Mouse (Mus musculus) ovary, postnatal 36 days (tissue): ENCODE measurements around the gene Apol10b.
A peak's percentile ranks its signal among the peaks of the same experiment; 100 is the strongest.
"Not testable (repeated sequence)": the region's sequence is repeated elsewhere in the genome, so short reads cannot be mapped to it uniquely, and the experiment has no call there.

Experiments used
- DNase-seq: peaks from one replicate; pipeline ENCODE4 v3.0.0; 2022; ENCODE audit warnings: low spot score, mixed read lengths

Apol10b gene

GRCm38 (mm10) chr15:77595961-77596360, at the start of gene Apol10b:
Gene Apol10b, minus strand, starts transcription at chr15:77596125.
- no peak for DNase-seq

GRCm38 (mm10) chr15:77643176-77643575, 47.3 kb upstream of the Apol10b start, which contains the start of gene Apol11b:
Gene Apol11b, minus strand, starts transcription at chr15:77643286.
- not testable (repeated sequence) for DNase-seq

- not testable (repeated sequence) for DNase-seq
Observed at GRCm38 (mm10) chr15:77629822-77630221, 33.9 kb upstream of the Apol10b start.

- peak; percentile 6 for DNase-seq
Observed at GRCm38 (mm10) chr15:77628647-77629046, 32.7 kb upstream of the Apol10b start.

- DNase-seq, result not testable (repeated sequence)
Observed at GRCm38 (mm10) chr15:77626471-77626870, 30.5 kb upstream of the Apol10b start.

- DNase-seq, result no peak
Observed at GRCm38 (mm10) chr15:77624710-77625109, 28.8 kb upstream of the Apol10b start.

GRCm38 (mm10) chr15:77606069-77606468, 10.1 kb upstream of the Apol10b start:
- DNase-seq, result no peak

- DNase-seq, result no peak
Observed at GRCm38 (mm10) chr15:77598958-77599357, 3.0 kb upstream of the Apol10b start, which contains the start of gene Gm36245. Gene Gm36245, plus strand, starts transcription at chr15:77599258.

- DNase-seq, result no peak
Observed at GRCm38 (mm10) chr15:77598429-77598828, 2.5 kb upstream of the Apol10b start.

GRCm38 (mm10) chr15:77593557-77593956, 2.4 kb downstream of the Apol10b start:
- DNase-seq, result no peak

GRCm38 (mm10) chr15:77590881-77591280, 5.0 kb downstream of the Apol10b start:
- no peak for DNase-seq

- no peak for DNase-seq
Observed at GRCm38 (mm10) chr15:77588981-77589380, 6.9 kb downstream of the Apol10b start.

GRCm38 (mm10) chr15:77587026-77587425, 8.9 kb downstream of the Apol10b start:
- no peak for DNase-seq

- DNase-seq, result peak; percentile 19
Observed at GRCm38 (mm10) chr15:77581681-77582080, 14.2 kb downstream of the Apol10b start.

GRCm38 (mm10) chr15:77579311-77579710, 16.6 kb downstream of the Apol10b start:
- no peak for DNase-seq

GRCm38 (mm10) chr15:77578801-77579200, 17.1 kb downstream of the Apol10b start:
- no peak for DNase-seq

GRCm38 (mm10) chr15:77563219-77563618, 32.7 kb downstream of the Apol10b start:
- DNase-seq, result no peak

- no peak for DNase-seq
Observed at GRCm38 (mm10) chr15:77561792-77562191, 34.1 kb downstream of the Apol10b start, which contains the start of gene 1700025B11Rik. Gene 1700025B11Rik, minus strand, starts transcription at chr15:77561892.

- not testable (repeated sequence) for DNase-seq
Observed at GRCm38 (mm10) chr15:77539221-77539620, 56.7 kb downstream of the Apol10b start.
